Mouse (Mus musculus) midbrain, postnatal 0 days (tissue): ENCODE data around the gene Gm14496. TPM values are rescaled to one million over a fixed set of nuclear protein-coding genes. Genes with fewer than 3 reads are reported as not detected.
"Not testable (repeated sequence)": the region's sequence is repeated elsewhere in the genome, so short reads cannot be mapped to it uniquely, and the experiment has no call there.

Experiments
- ATAC-seq: fragments of 200-750 bp; cut with Nextera tagmentation; 2 replicates; pipeline ENCODE4 v1.8.0; 2017; ENCODE audit warnings: moderate number of reproducible peaks, mild to moderate bottlenecking, moderate TSS enrichment, moderate library complexity; ENCODE audit not compliant: low FRiP score
- DNase-seq: peaks from one replicate; pipeline ENCODE4 v3.0.0-alpha.2; 2015; ENCODE audit warnings: low spot score
- H3K27ac ChIP-seq: fragments of 300-500 bp; sonication (generic); 2 replicates; pipeline ENCODE4 v1.5.1; 2014; ENCODE audit warnings: low read depth, mild to moderate bottlenecking, low read length, mixed read lengths
- H3K27me3 ChIP-seq: fragments of 300-500 bp; sonication (generic); 2 replicates; pipeline ENCODE4 v1.6.1; 2014; ENCODE audit warnings: low read length, control low read depth, mixed read lengths; ENCODE audit not compliant: insufficient read depth
- H3K36me3 ChIP-seq: fragments of 300-500 bp; sonication (generic); 2 replicates; pipeline ENCODE4 v1.6.1; 2014; ENCODE audit warnings: low read length, control low read depth, mixed read lengths; ENCODE audit not compliant: insufficient read depth
- H3K4me1 ChIP-seq: fragments of 300-500 bp; sonication (generic); 2 replicates; pipeline ENCODE4 v1.6.1; 2014; ENCODE audit warnings: mild to moderate bottlenecking, control low read depth, antibody characterized with exemption, low read length, mixed read lengths; ENCODE audit not compliant: insufficient read depth
- H3K4me2 ChIP-seq: fragments of 300-500 bp; sonication (generic); 2 replicates; pipeline ENCODE4 v1.6.1; 2014; ENCODE audit warnings: low read depth, mild to moderate bottlenecking, low read length, mixed read lengths; ENCODE audit not compliant: poor library complexity, severe bottlenecking
- H3K4me3 ChIP-seq: fragments of 300-500 bp; sonication (generic); 2 replicates; pipeline ENCODE4 v1.5.1; 2014; ENCODE audit warnings: low read depth, mild to moderate bottlenecking, low read length, moderate library complexity
- H3K9ac ChIP-seq: fragments of 300-500 bp; sonication (generic); replicated peaks from 2 replicates; pipeline ENCODE4 v1.6.1; 2014; ENCODE audit warnings: mild to moderate bottlenecking, low read length, moderate library complexity, mixed read lengths; ENCODE audit not compliant: poor library complexity, severe bottlenecking
- H3K9me3 ChIP-seq: fragments of 300-500 bp; sonication (generic); 2 replicates; pipeline ENCODE4 v1.6.1; 2016; ENCODE audit warnings: low read length, control low read depth
- CTCF ChIP-seq: IDR thresholded peaks from 2 replicates; pipeline ENCODE4 v1.5.1; 2016; ENCODE audit warnings: antibody characterized with exemption, mild to moderate bottlenecking
- WGBS: fragments of 180-500 bp; shearing (Covaris S2); extraction: QIAGEN DNeasy Blood & Tissue Kit; methylation state at CpG from one replicate; pipeline ENCODE4 v1.1.7; 2014; 5-methylcytosine and 5-hydroxymethylcytosine counted together
- polyA plus RNA-seq: library from polyadenylated mRNA; unstranded; fragments of >200 nt; fragmentation: Nextera tagmentation; extraction: Ambion mirVana; gene quantifications from 2 replicates; pipeline ENCODE4 v1.2.1, GENCODE M21; 2015
- total RNA-seq: library from RNA; depleted of rRNA; stranded (reverse); fragments of >200 nt; gene quantifications from 2 replicates; pipeline ENCODE4 v1.2.3, GENCODE M21; 2014; rRNA removed

The Gm14496 gene
- total RNA-seq (not detected in 2 replicates), polyA plus RNA-seq (not detected in 2 replicates)

DNA sequence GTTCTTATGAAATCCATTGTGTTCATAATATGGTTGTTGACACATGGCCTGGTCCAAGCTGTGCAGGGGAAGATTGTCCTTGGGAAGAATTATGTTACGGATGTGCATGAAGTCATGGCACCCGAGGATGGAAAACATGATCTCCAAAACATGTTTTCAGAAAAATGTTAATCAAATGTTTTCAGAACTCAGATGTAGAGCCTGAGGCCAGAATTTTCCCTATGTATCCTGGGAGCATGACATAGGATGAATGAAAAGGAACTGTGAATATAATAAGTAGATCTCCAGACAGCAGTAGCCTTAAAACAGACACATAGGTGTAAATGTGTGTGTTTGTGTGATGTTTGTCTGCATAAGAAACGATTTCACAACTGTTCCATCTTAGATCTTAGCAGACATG lies at the start of gene Gm14496:
Gm14496 (plus strand) TSS at position 301 of the 400 bp plus-strand sequence.
- H3K36me3 ChIP-seq, result no peaks in the 10 kb centered on the region
- H3K9ac ChIP-seq, result no peak within 1 kb of the TSS
- no peak within 1 kb of the TSS for H3K4me3 ChIP-seq
- no peak for DNase-seq
- no peak for TF ChIP-seq CTCF
- no peaks in the 10 kb centered on the region for H3K4me1 ChIP-seq
- H3K27ac ChIP-seq, result no peak within 1 kb of the TSS
- no peak within 1 kb of the TSS for H3K4me2 ChIP-seq
- no peak for ATAC-seq
- H3K9me3 ChIP-seq, result no peaks in the 10 kb centered on the region
- no peaks in the 10 kb centered on the region for H3K27me3 ChIP-seq
- WGBS, result 58% methylated on average over 3 of the region's 3 CpGs

DNA sequence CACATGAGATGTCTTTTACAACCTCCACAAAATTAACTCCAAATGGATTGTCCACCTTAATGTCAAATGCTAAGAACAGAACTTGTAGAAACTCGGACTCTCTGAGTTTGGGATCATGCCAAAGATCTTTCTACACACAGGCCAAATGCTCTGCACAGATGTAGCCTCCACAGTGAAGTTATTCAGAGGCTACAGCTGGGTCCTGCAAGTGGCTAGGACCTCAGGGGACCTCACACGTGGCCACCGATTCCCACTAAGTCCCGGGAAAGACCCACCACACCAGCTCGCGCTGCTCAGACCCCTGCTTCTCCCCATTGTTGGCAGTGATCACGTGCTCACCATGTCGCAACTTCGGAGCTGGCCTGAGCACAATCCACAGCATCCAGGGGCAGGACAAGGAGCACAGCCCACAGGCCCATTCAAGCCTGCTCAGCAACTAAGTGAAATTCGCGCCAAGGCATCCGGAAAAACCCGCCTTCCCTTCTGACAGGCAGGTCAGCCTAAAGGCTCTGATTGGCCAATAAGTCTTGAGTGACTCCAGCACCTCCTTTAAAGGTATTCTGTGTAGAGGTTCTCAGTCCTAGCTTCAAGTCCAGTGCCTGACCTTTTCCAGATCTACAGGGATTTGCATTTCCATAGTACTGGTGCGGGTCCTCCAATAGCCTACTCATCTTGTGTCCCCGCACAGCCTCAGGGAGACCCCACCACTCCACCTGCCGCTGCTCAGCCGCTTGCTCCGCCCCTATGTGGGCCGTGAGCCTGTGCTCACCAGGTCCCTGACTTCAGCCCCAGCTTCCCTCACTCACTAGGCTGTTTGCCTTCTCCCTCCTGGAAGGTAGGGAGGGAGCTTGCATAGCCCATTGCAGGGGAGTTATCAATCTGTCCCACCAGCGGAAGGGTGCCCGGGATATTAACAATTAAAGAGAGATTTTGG lies 37.9 kb upstream of the Gm14496 start:
- peak; percentile 26 for DNase-seq
- H3K36me3 ChIP-seq, H3K9me3 ChIP-seq, H3K9ac ChIP-seq, H3K27me3 ChIP-seq, ATAC-seq, H3K4me1 ChIP-seq, H3K27ac ChIP-seq: not testable (repeated sequence)
- Histone ChIP-seq H3K4me2 (peak overlapping the region; percentile 44), H3K4me3 (peak overlapping the region; percentile 29)
- 16% methylated on average over 21 of the region's 21 CpGs for WGBS

DNA sequence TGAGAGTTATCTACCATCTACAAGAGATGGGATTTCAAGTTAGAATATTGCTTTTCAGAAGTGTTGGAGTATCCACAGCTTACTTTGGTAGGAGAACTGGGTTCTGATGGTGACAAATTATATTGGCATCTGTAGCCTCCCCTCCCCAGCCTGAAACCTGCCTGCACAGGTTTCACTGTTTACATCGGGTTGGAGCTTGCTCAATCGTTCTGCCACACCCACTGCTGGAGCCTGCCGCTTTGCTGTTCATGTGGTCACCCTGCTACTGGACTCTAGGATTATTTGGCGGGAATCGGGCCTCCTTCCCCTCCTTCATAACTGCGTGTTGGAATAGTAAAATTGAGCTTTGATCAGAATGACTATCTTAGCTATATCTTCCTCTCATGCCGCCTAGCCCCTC lies 22.5 kb upstream of the Gm14496 start:
- Histone ChIP-seq H3K4me1 (no peaks in the 10 kb centered on the region), H3K27me3 (no peaks in the 10 kb centered on the region), H3K4me3 (no peak overlapping the region), H3K27ac (no peak overlapping the region), H3K9ac (no peak overlapping the region), H3K9me3 (no peaks in the 10 kb centered on the region), H3K36me3 (no peaks in the 10 kb centered on the region), H3K4me2 (no peak overlapping the region)
- DNase-seq (no peak), ATAC-seq (no peak)
- 80% methylated on average over 7 of the region's 7 CpGs for WGBS
- TF ChIP-seq CTCF, result no peak

DNA sequence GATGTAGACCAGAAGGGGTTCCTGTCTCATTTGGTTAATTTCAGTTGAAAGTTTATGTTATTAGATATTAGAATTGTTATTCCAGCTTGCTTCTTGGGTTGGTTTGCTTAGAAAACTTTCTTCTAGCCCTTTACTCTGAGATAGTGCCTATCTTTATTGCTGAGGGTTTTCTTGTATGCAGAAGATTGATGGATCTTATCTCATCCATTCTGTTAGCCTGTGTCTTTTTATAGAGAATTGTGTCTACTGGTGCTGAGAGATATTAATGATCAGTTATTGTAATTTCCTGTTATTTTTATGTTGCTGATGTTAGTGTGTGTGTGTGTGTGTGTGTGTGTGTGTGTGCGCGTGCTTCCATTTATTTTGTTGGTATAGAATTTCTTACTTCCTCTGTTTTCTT lies 21.7 kb upstream of the Gm14496 start:
- no peaks in the 10 kb centered on the region for H3K4me1 ChIP-seq
- no peak overlapping the region for H3K9ac ChIP-seq
- WGBS, result 92% methylated on average over 2 of the region's 2 CpGs
- no peak overlapping the region for H3K4me2 ChIP-seq
- ATAC-seq, result no peak
- no peaks in the 10 kb centered on the region for H3K9me3 ChIP-seq
- no peak for DNase-seq
- TF ChIP-seq CTCF, result no peak
- H3K27ac ChIP-seq, result no peak overlapping the region
- no peaks in the 10 kb centered on the region for H3K27me3 ChIP-seq
- H3K36me3 ChIP-seq, result no peaks in the 10 kb centered on the region
- H3K4me3 ChIP-seq, result no peak overlapping the region

DNA sequence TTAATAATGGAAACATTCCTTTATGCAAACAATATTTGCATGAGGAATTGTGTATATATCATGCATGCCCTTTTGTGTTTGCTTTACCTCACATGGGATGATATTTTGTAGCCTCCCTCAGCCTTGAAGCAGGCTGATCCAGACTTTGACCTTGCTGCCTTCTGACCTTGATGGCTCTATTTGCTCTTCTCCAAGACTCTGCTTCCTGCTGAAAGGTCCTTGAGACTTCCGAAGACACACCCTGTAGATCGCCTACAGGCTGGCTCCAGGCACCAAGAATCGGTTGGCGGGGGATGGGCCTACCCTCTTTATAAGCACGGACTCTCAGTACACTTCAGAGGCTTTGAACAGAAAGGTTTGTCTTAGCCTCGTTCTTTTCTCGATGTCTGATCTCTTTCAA lies 9.0 kb upstream of the Gm14496 start:
- H3K4me2 ChIP-seq, H3K9me3 ChIP-seq, H3K36me3 ChIP-seq, H3K27me3 ChIP-seq, H3K9ac ChIP-seq, H3K27ac ChIP-seq, DNase-seq, H3K4me3 ChIP-seq, ATAC-seq, H3K4me1 ChIP-seq: not testable (repeated sequence)
- 75% methylated on average over 7 of the region's 7 CpGs for WGBS

Other genes starting within 250 kb of the Gm14496 start
- gene Myt1, start 227.8 kb upstream of the Gm14496 start, total RNA-seq, result 47.7 and 57.4 TPM in 2 replicates
- 5.5 and 7.6 TPM in 2 replicates for gene Myt1, start 227.8 kb upstream of the Gm14496 start, polyA plus RNA-seq
- gene Pcmtd2, start 153.3 kb upstream of the Gm14496 start, total RNA-seq, result 28.9 and 37.4 TPM in 2 replicates
- gene Pcmtd2, start 153.3 kb upstream of the Gm14496 start, polyA plus RNA-seq, result 21.6 and 22.5 TPM in 2 replicates
- 46.9 and 55.3 TPM in 2 replicates for gene Polr3k, start 126.8 kb upstream of the Gm14496 start, total RNA-seq
- 69.9 and 70.9 TPM in 2 replicates for gene Polr3k, start 126.8 kb upstream of the Gm14496 start, polyA plus RNA-seq